Mouse (Mus musculus) liver, embryonic 16.5 days (tissue): ENCODE results near the gene Canx. TPM values are rescaled to one million over a fixed set of nuclear protein-coding genes. Genes with fewer than 3 reads are reported as not detected.
"Not testable (repeated sequence)": the region's sequence is repeated elsewhere in the genome, so short reads cannot be mapped to it uniquely, and the experiment has no call there.

Experiments
- ATAC-seq: fragments of 200-750 bp; cut with Nextera tagmentation; 2 replicates; pipeline ENCODE4 v1.8.0; 2017; ENCODE audit warnings: low read depth, mild to moderate bottlenecking, moderate number of reproducible peaks, moderate library complexity
- H3K27ac ChIP-seq: fragments of 300-500 bp; sonication (generic); 2 replicates; pipeline ENCODE4 v1.5.1; 2014; ENCODE audit warnings: mild to moderate bottlenecking, low read length
- H3K27me3 ChIP-seq: fragments of 300-500 bp; sonication (generic); 2 replicates; pipeline ENCODE4 v1.6.1; 2014; ENCODE audit warnings: low read depth, low read length, mixed read lengths; ENCODE audit not compliant: control insufficient read depth, insufficient read depth
- H3K36me3 ChIP-seq: fragments of 300-500 bp; sonication (generic); 2 replicates; pipeline ENCODE4 v1.6.1; 2014; ENCODE audit warnings: mild to moderate bottlenecking; ENCODE audit not compliant: control insufficient read depth, insufficient read depth
- H3K4me1 ChIP-seq: fragments of 300-500 bp; sonication (generic); 2 replicates; pipeline ENCODE4 v1.6.1; 2014; ENCODE audit warnings: low read depth, low read length, mixed read lengths; ENCODE audit not compliant: control insufficient read depth
- H3K4me2 ChIP-seq: fragments of 300-500 bp; sonication (generic); 2 replicates; pipeline ENCODE4 v1.6.1; 2014; ENCODE audit warnings: low read depth, low read length, mixed read lengths
- H3K4me3 ChIP-seq: fragments of 300-500 bp; sonication (generic); 2 replicates; pipeline ENCODE4 v1.5.1; 2014; ENCODE audit warnings: low read depth, mild to moderate bottlenecking, low read length
- H3K9ac ChIP-seq: fragments of 300-500 bp; sonication (generic); 2 replicates; pipeline ENCODE4 v1.6.1; 2014; ENCODE audit warnings: low read depth, low read length
- H3K9me3 ChIP-seq: fragments of 300-500 bp; sonication (generic); replicated peaks from 2 replicates; pipeline ENCODE4 v1.6.1; 2016; ENCODE audit warnings: low read length; ENCODE audit not compliant: control insufficient read depth
- WGBS: fragments of 180-500 bp; shearing (Covaris S2); extraction: QIAGEN DNeasy Blood & Tissue Kit; methylation state at CpG from one replicate; pipeline ENCODE4 v1.1.7; 2014; ENCODE audit not compliant: insufficient replicate concordance; 5-methylcytosine and 5-hydroxymethylcytosine counted together
- polyA plus RNA-seq: library from polyadenylated mRNA; unstranded; fragments of >200 nt; fragmentation: Nextera tagmentation; extraction: Ambion mirVana; gene quantifications from 2 replicates; pipeline ENCODE4 v1.2.1, GENCODE M21; 2015

The Canx gene
- polyA plus RNA-seq, 1 experiment from 2014 or later, result 172 TPM

GRCm38 (mm10) chr11:50365322-50365721 is 39.8 kb upstream of the Canx start:
- ATAC-seq, result no peak
- no peak overlapping the region for H3K4me2 ChIP-seq
- no peaks in the 10 kb centered on the region; the same call in none of the 2 replicates for H3K4me1 ChIP-seq
- no peak overlapping the region for H3K9ac ChIP-seq
- no peaks in the 10 kb centered on the region for H3K27me3 ChIP-seq
- H3K9me3 ChIP-seq, result no peaks in the 10 kb centered on the region
- H3K4me3 ChIP-seq, result no peak overlapping the region
- H3K27ac ChIP-seq, result no peak overlapping the region
- no peaks in the 10 kb centered on the region for H3K36me3 ChIP-seq

GRCm38 (mm10) chr11:50364548-50364947 is 39.1 kb upstream of the Canx start:
- H3K27me3 ChIP-seq, result peaks cover 2% of the 10 kb centered on the region; the same call in 1 of the 2 replicates
- no peak overlapping the region for H3K4me2 ChIP-seq
- H3K4me1 ChIP-seq, result peaks cover 3% of the 10 kb centered on the region
- no peaks in the 10 kb centered on the region for H3K36me3 ChIP-seq
- 2% methylated on average over 4 of the region's 4 CpGs for WGBS
- no peak for ATAC-seq
- no peak overlapping the region for H3K4me3 ChIP-seq
- H3K27ac ChIP-seq, result no peak overlapping the region
- H3K9me3 ChIP-seq, result no peaks in the 10 kb centered on the region
- H3K9ac ChIP-seq, result no peak overlapping the region

GRCm38 (mm10) chr11:50361282-50361681 is 35.8 kb upstream of the Canx start:
- H3K27ac ChIP-seq, H3K9ac ChIP-seq, H3K4me2 ChIP-seq, H3K36me3 ChIP-seq, H3K4me3 ChIP-seq, H3K9me3 ChIP-seq, ATAC-seq: not testable (repeated sequence)
- 50% methylated on average over 1 of the region's 1 CpGs for whole genome bisulfite sequencing
- peaks cover 10% of the 10 kb centered on the region for H3K4me1 ChIP-seq
- H3K27me3 ChIP-seq, result peaks cover 19% of the 10 kb centered on the region

GRCm38 (mm10) chr11:50358950-50359861 is 33.7 kb upstream of the Canx start:
- no peak overlapping the region for H3K27ac ChIP-seq
- peak overlapping the region; percentile 55 for H3K9ac ChIP-seq
- H3K9me3 ChIP-seq, result no peaks in the 10 kb centered on the region
- peaks cover 19% of the 10 kb centered on the region for H3K27me3 ChIP-seq
- H3K36me3 ChIP-seq, result no peaks in the 10 kb centered on the region
- H3K4me1 ChIP-seq, result peaks cover 10% of the 10 kb centered on the region
- peak overlapping the region; percentile 64 for H3K4me3 ChIP-seq
- ATAC-seq, result peak; percentile 25; the same call in 1 of the 2 replicates
- 3% methylated on average over 74 of the region's 74 CpGs for WGBS
- H3K4me2 ChIP-seq, result peak overlapping the region; percentile 85

- Histone ChIP-seq H3K9ac (no peak overlapping the region), H3K27ac (peak overlapping the region; percentile 22; the same call in 1 of the 2 replicates), H3K27me3 (peaks cover 19% of the 10 kb centered on the region), H3K36me3 (no peaks in the 10 kb centered on the region), H3K4me2 (no peak overlapping the region), H3K4me3 (no peak overlapping the region), H3K4me1 (peaks cover 10% of the 10 kb centered on the region), H3K9me3 (no peaks in the 10 kb centered on the region)
- WGBS, result 4% methylated on average over 1 of the region's 1 CpGs
- ATAC-seq, result peak; percentile 47; the same call in 1 of the 2 replicates
These were observed 29.9 kb upstream of the Canx start for GRCm38 (mm10) chr11:50355395-50355794.

- Histone ChIP-seq H3K27me3 (peaks cover 19% of the 10 kb centered on the region), H3K9ac (no peak overlapping the region), H3K4me3 (no peak overlapping the region), H3K4me1 (peaks cover 10% of the 10 kb centered on the region), H3K36me3 (no peaks in the 10 kb centered on the region), H3K9me3 (no peaks in the 10 kb centered on the region), H3K27ac (peak overlapping the region; percentile 22; the same call in 1 of the 2 replicates), H3K4me2 (no peak overlapping the region)
- ATAC-seq, result peak; percentile 66
- WGBS, result 66% methylated on average over 3 of the region's 3 CpGs
These were observed 29.4 kb upstream of the Canx start for GRCm38 (mm10) chr11:50354851-50355250.

- H3K4me3 ChIP-seq, result no peak within 1 kb of the TSS
- H3K36me3 ChIP-seq, result no peaks in the 10 kb centered on the region
- H3K9ac ChIP-seq, result no peak within 1 kb of the TSS
- no peak for ATAC-seq
- no peak within 1 kb of the TSS for H3K4me2 ChIP-seq
- no peaks in the 10 kb centered on the region for H3K9me3 ChIP-seq
- H3K27ac ChIP-seq, result peak within 1 kb of the TSS; percentile 22; the same call in 1 of the 2 replicates
- H3K27me3 ChIP-seq, result peaks cover 13% of the 10 kb centered on the region
- H3K4me1 ChIP-seq, result peaks cover 4% of the 10 kb centered on the region; the same call in 1 of the 2 replicates
These were observed 28.7 kb upstream of the Canx start, which contains the start of gene Cby3 for GRCm38 (mm10) chr11:50354162-50354561. TSS of gene Cby3 (plus strand) at chr11:50354462.

- Histone ChIP-seq H3K4me1 (no peaks in the 10 kb centered on the region), H3K4me2 (no peak overlapping the region), H3K9me3 (no peaks in the 10 kb centered on the region), H3K36me3 (no peaks in the 10 kb centered on the region), H3K4me3 (no peak overlapping the region), H3K9ac (no peak overlapping the region), H3K27me3 (no peaks in the 10 kb centered on the region), H3K27ac (no peak overlapping the region)
- 55% methylated on average over 2 of the region's 2 CpGs for WGBS
- ATAC-seq, result no peak
These were observed 26.7 kb upstream of the Canx start for GRCm38 (mm10) chr11:50352177-50352576.
